Mouse (Mus musculus) erythroblast, embryonic 14.5 days (primary cell): ENCODE results near the gene Ropn1l.

Source experiments
- GATA1 ChIP-seq: IDR thresholded peaks from 2 replicates; pipeline ENCODE4 v1.6.1; 2012; ENCODE audit warnings: low read length, inconsistent platforms, mixed read lengths
- TAL1 ChIP-seq: IDR thresholded peaks from 3 replicates; pipeline ENCODE4 v1.6.1; 2012; ENCODE audit warnings: low read length, inconsistent platforms, mixed read lengths

DNA sequence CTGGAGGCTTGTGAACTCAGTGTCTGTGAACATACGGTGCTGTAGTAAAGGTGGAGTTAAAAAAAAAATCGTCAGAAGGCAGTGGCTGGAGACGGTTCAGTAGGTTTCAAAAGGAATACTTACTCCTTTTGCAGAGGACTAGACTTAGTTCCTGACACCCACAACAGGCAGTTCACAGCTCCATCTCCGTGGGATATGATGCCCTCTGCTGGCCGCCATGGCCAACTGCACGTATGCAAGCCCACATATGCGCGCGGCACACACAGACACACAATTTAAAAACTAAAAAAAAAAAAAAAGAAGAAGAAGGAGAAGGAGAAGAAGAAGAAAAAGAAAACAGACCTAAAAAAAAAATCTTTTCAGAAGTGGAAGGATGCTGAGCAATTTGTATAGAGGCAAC lies 34.5 kb downstream of the Ropn1l start:
- TF ChIP-seq TAL1 (no peak), GATA1 (no peak)
